ENCODE assay signal across 26 mouse cellular contexts in the genomic region with DNA sequence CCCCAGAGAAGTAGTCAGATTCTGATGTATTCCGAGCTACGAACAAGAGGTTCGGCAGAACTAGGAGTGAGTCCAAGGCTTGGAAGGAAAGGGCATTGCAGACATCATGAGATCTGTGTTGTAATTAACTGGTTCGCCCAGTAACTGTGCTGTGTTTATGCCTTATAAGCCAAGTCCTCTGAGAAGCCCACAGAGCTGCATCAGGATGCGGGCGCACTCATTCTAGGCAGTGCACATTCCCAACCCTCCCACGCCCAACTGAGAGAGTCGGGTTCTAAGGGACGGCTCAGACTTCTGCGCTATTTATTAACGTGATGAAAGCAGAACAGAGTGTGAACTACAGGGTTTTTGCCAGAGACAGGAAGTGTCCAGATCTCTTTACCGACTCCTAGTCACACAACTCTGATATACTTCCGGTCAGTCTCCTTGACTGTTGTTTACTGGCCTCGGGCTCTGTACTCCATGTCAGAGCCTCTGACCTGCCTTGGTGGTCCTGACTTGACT. TPM values are rescaled to one million over a fixed set of nuclear protein-coding genes. Genes with fewer than 3 reads are reported as not detected.
DNase-seq lines count a peak whose midpoint lies in the region; ATAC-seq and TF ChIP-seq lines count a peak whose summit lies in the region.
"Had no signal": no experiment of that assay in that cellular context is flagged by ENCODE, and none has a peak within 500 bp of the region (broad histone marks: within the 10 kb centered on the region; RNA-seq: fewer than 3 reads in every experiment).

No protein-coding gene starts in this region.

- H3K4me1 ChIP-seq in heart, embryonic 16.5 days (ENCODE audit: control insufficient read depth, insufficient read depth, low read length) = peaks cover 6% of the 10 kb centered on the region; the same call in 1 of the 2 replicates
- H3K4me1 ChIP-seq: embryonic facial prominence, embryonic 10.5 days; embryonic facial prominence, embryonic 13.5 days had no signal

- no peak for DNase-seq in frontal cortex, postnatal 25 days (ENCODE audit: low spot score in 2 of 2)
- no peak for DNase-seq in heart, postnatal 14 days
- DNase-seq in layer of hippocampus, adult 2 months (ENCODE audit: low spot score in 2 of 2) = peak; percentile 9 to 32
- no peak for DNase-seq in layer of hippocampus, postnatal 14 days (ENCODE audit: low spot score in 2 of 2)
- DNase-seq in skeletal muscle tissue, adult 2 months (ENCODE audit: low read depth, low spot score) = peak; percentile 6
- DNase-seq: adrenal gland, adult 8-10 months; adrenal gland, postnatal 25 days; cerebellum, adult 11-12 months; cerebellum, adult 8-10 months; cerebellum, postnatal 10 days; cerebellum, postnatal 36 days; embryo, embryonic 11 days; gastrocnemius, adult 2 months; gastrocnemius, postnatal 14 days; heart, postnatal 36 days had no signal

- H3K9ac ChIP-seq in heart, embryonic 16.5 days (ENCODE audit: low read length) = no peak overlapping the region
- H3K9ac ChIP-seq: embryonic facial prominence, embryonic 13.5 days; forebrain, embryonic 12.5 days; forebrain, embryonic 15.5 days; hindbrain, embryonic 14.5 days had no signal

- H3K27ac ChIP-seq in heart, embryonic 16.5 days (ENCODE audit: low read length) = no peak overlapping the region
- H3K27ac ChIP-seq in layer of hippocampus, adult 2 months = no peak overlapping the region
- H3K27ac ChIP-seq: embryonic facial prominence, embryonic 10.5 days; embryonic facial prominence, embryonic 13.5 days; forebrain, embryonic 12.5 days; forebrain, embryonic 15.5 days; gastrocnemius, adult 2 months; hindbrain, embryonic 14.5 days; hindbrain, postnatal 0 days had no signal

- intact Hi-C loops in heart, postnatal 14 days (cut with DNase I) = no loop called here

- H3K9me3 ChIP-seq in heart, embryonic 16.5 days (replicated peaks; ENCODE audit: control insufficient read depth, low read length) = no peaks in the 10 kb centered on the region
- H3K9me3 ChIP-seq: embryonic facial prominence, embryonic 10.5 days; embryonic facial prominence, embryonic 13.5 days; forebrain, embryonic 12.5 days; forebrain, embryonic 15.5 days had no signal

- TF ChIP-seq CTCF in layer of hippocampus, adult 2 months (conservative IDR thresholded peaks at IDR 0.05) = no peak

- H3K36me3 ChIP-seq in heart, embryonic 16.5 days (ENCODE audit: control insufficient read depth, insufficient read depth) = peaks cover 37% of the 10 kb centered on the region

- no peaks in the 10 kb centered on the region for H3K27me3 ChIP-seq in heart, embryonic 16.5 days (ENCODE audit: control insufficient read depth, insufficient read depth, low read length)
- H3K27me3 ChIP-seq: embryonic facial prominence, embryonic 13.5 days; forebrain, embryonic 12.5 days; forebrain, embryonic 15.5 days had no signal

- WGBS in heart, embryonic 16.5 days = 60% methylated on average over 14 of the region's 14 CpGs

- no peak overlapping the region for H3K4me3 ChIP-seq in heart, embryonic 16.5 days (ENCODE audit: low read length)
- no peak overlapping the region for H3K4me3 ChIP-seq in layer of hippocampus, adult 2 months
- H3K4me3 ChIP-seq: embryonic facial prominence, embryonic 10.5 days; embryonic facial prominence, embryonic 13.5 days; erythroblast, embryonic 14.5 days; forebrain, embryonic 12.5 days; forebrain, embryonic 15.5 days; gastrocnemius, adult 2 months had no signal

- no peak overlapping the region for H3K4me2 ChIP-seq in heart, embryonic 16.5 days (ENCODE audit: low read depth, low read length)
- H3K4me2 ChIP-seq: embryonic facial prominence, embryonic 13.5 days; forebrain, embryonic 12.5 days; forebrain, embryonic 15.5 days; hindbrain, embryonic 14.5 days had no signal

- ATAC-seq in frontal cortex, adult (ENCODE audit: low TSS enrichment) = peak; percentile 51; the same call in 1 of the 2 replicates
- ATAC-seq in heart, embryonic 16.5 days (replicated peaks; ENCODE audit: extremely low read depth, insufficient read depth, low FRiP score) = peak; percentile 37; the same call in 1 of the 2 replicates
- ATAC-seq: activated CD4-positive, CD25-positive, alpha-beta regulatory T cell, adult 4 months; forebrain, embryonic 15.5 days; hindbrain, postnatal 0 days; inflammation-experienced regulatory T-cells, adult 6 months had no signal

RNA-seq across cellular contexts. Expression of gene Popdc3, which starts 23.3 kb away (rescaled TPM):
- polyA plus RNA-seq in heart, embryonic 16.5 days (2015; fragmentation: Nextera tagmentation; extraction: Ambion mirVana) = 46.9 and 48.4 TPM in 2 replicates
- 10 to 100 TPM; 17.9 to 18.0 TPM for total RNA-seq in heart, postnatal 14 days (2021)
- total RNA-seq in layer of hippocampus, adult 2 months (2021) = 1 to 10 TPM; 4.0 to 7.3 TPM
- total RNA-seq in layer of hippocampus, postnatal 14 days (2021) = 1 to 10 TPM; 7.5 to 8.5 TPM
- polyA plus RNA-seq: activated CD4-positive, CD25-positive, alpha-beta regulatory T cell, adult 4 months; erythroblast, embryonic 14.5 days; inflammation-experienced regulatory T-cells, adult 6 months had no signal

Comparison
In these comparisons a context has a peak if more than half of its experiments do, and no peak if none do; other contexts are left out.
1. DNase-seq: peak in layer of hippocampus, adult 2 months (2 of 2) and skeletal muscle tissue, adult 2 months (single experiment); none in frontal cortex, postnatal 25 days (0 of 2), heart, postnatal 14 days (0 of 2) and layer of hippocampus, postnatal 14 days (0 of 2).